Mouse (Mus musculus): ENCODE data around the gene Uncx. TPM values are rescaled to one million over a fixed set of nuclear protein-coding genes. Genes with fewer than 3 reads are reported as not detected.

Gene Uncx
- polyA plus RNA-seq, 1 experiment from 2014 or later: 66.8 TPM

DNA sequence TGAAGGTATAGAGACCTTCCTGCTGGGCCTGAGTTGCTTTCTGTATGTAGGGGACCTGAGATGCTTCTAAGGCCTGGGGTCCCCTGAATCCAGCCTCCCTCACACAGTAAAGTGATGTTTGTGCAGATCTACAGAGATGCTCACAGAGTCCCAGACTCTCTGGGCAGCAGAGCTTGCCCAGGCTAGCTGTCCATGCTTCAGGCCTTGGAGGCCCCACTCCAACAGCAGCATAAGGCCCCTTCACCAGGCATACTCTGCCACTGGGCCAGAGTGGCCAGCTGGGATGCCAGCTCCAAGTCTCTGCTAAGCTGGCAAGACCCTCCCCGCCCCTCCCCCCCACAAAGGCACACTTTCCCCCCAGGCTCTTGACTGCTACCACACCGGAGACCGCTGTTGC, 5.6 kb upstream of the Uncx start:
- peak overlapping the region; percentile 67 for H3K27ac ChIP-seq (ENCODE audit: low read depth, low read length)
- peak; percentile 50 for DNase-seq (ENCODE audit: low spot score)
- H3K36me3 ChIP-seq (ENCODE audit: control insufficient read depth, insufficient read depth, low read length): no peaks in the 10 kb centered on the region
- no peaks in the 10 kb centered on the region for H3K9me3 ChIP-seq (ENCODE audit: control insufficient read depth, low read length)
- 6% methylated on average over 3 of the region's 3 CpGs for WGBS
- peaks cover 9% of the 10 kb centered on the region for H3K4me1 ChIP-seq (replicated peaks; ENCODE audit: control insufficient read depth, insufficient read depth, low read length)
- no peak overlapping the region for H3K4me2 ChIP-seq (replicated peaks; ENCODE audit: low read depth, low read length)
- no peak overlapping the region for H3K9ac ChIP-seq (ENCODE audit: low read depth, low read length)
- ATAC-seq (ENCODE audit: low FRiP score): no peak
- peaks cover 81% of the 10 kb centered on the region for H3K27me3 ChIP-seq (ENCODE audit: control insufficient read depth, insufficient read depth, low read length)
- no peak overlapping the region for H3K4me3 ChIP-seq (ENCODE audit: low read depth, low read length)

DNA sequence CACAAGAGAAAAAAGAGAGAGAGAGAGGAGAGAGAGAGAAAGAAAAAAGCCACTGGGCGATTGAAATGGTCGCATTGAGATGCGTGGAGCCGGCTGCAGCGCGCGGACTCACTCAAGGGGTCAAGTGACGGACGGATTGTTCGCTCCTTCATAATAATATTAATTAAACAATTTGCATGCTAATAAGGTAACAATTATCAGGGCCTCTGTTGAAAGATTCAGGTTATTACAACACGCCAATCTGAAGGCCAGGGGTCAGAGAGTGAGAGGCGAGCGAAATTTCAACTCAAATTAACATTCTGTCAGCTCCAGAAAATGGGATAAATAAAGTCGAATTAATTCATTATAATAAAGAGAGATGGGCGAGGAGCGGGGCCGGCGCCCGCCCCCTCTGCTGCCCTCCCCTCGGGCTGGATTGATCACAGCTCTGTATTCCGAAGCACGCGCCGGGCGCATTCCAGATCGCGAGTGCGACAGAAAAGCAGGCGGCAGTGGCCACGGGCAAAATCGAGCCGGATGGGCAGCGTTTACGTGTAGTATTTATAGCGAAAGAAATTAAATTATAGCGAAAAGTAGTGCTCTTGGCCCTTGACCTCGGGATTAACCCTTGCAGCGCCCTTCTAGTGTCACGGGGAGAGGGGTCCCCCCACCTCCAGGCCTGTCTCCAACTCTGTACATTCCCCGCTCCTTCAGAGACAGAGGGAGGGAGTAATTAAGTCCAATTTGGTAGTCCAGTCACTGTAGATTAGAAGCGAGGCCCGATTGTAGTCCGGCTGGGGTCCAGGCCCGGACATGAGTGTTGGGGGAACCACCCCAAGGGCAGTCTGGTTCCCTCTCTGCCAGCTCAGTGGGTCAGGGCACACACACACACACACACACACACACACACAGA, 1.9 kb upstream of the Uncx start:
- no peak for ATAC-seq (ENCODE audit: low FRiP score)
- peaks cover 88% of the 10 kb centered on the region for H3K27me3 ChIP-seq (ENCODE audit: control insufficient read depth, insufficient read depth, low read length)
- peak; percentile 69 for DNase-seq (ENCODE audit: low spot score)
- H3K4me2 ChIP-seq (replicated peaks; ENCODE audit: low read depth, low read length): peak overlapping the region; percentile 14; the same call in 1 of the 2 replicates
- WGBS: under 1% methylated on average over 43 of the region's 44 CpGs
- no peaks in the 10 kb centered on the region for H3K36me3 ChIP-seq (ENCODE audit: control insufficient read depth, insufficient read depth, low read length)
- no peaks in the 10 kb centered on the region for H3K9me3 ChIP-seq (ENCODE audit: control insufficient read depth, low read length)
- H3K4me3 ChIP-seq (ENCODE audit: low read depth, low read length): no peak overlapping the region
- H3K27ac ChIP-seq (ENCODE audit: low read depth, low read length): peak overlapping the region; percentile 86
- peaks cover 8% of the 10 kb centered on the region for H3K4me1 ChIP-seq (replicated peaks; ENCODE audit: control insufficient read depth, insufficient read depth, low read length)
- H3K9ac ChIP-seq (ENCODE audit: low read depth, low read length): 0 out of 2 replicates have a peak overlapping the region, but pooled peaks have one; percentile 27

GRCm38 (mm10) chr5:139542043-139542365, 1.3 kb upstream of the Uncx start:
- WGBS: 0% methylated on average over 1 of the region's 1 CpGs
- Histone ChIP-seq H3K4me2 (replicated peaks; ENCODE audit: low read depth, low read length) (no peak overlapping the region), H3K27ac (ENCODE audit: low read depth, low read length) (peak overlapping the region; percentile 86), H3K9me3 (ENCODE audit: control insufficient read depth, low read length) (no peaks in the 10 kb centered on the region), H3K27me3 (ENCODE audit: control insufficient read depth, insufficient read depth, low read length) (peaks cover 89% of the 10 kb centered on the region), H3K4me3 (ENCODE audit: low read depth, low read length) (no peak overlapping the region), H3K9ac (ENCODE audit: low read depth, low read length) (no peak overlapping the region), H3K36me3 (ENCODE audit: control insufficient read depth, insufficient read depth, low read length) (no peaks in the 10 kb centered on the region), H3K4me1 (replicated peaks; ENCODE audit: control insufficient read depth, insufficient read depth, low read length) (peaks cover 11% of the 10 kb centered on the region)
- peak; percentile 45 for DNase-seq (ENCODE audit: low spot score)
- ATAC-seq (ENCODE audit: low FRiP score): no peak

DNA sequence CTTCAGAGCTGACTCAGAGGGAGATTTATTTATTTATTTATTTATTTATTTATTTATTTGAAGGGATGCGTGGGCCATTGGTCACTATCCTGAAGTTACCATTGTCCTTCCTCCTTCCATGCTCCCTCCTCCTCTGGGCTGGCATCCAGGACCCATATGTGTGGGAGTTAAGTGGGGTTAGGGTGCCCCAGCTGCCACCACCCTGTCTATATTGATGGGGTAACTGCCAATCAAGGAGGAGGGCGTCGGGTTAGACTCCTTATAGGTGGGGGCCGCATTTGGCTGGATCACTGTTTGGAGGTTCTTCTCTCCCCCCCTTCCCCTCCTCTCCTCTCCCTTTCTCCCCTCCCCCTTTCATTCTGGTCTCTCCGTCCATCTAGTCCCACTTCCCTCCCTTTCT, 738 bp upstream of the Uncx start:
- Histone ChIP-seq H3K9ac (ENCODE audit: low read depth, low read length) (no peak overlapping the region), H3K9me3 (ENCODE audit: control insufficient read depth, low read length) (no peaks in the 10 kb centered on the region), H3K27me3 (ENCODE audit: control insufficient read depth, insufficient read depth, low read length) (peaks cover 89% of the 10 kb centered on the region), H3K36me3 (ENCODE audit: control insufficient read depth, insufficient read depth, low read length) (no peaks in the 10 kb centered on the region), H3K4me2 (replicated peaks; ENCODE audit: low read depth, low read length) (no peak overlapping the region), H3K4me1 (replicated peaks; ENCODE audit: control insufficient read depth, insufficient read depth, low read length) (peaks cover 10% of the 10 kb centered on the region), H3K4me3 (ENCODE audit: low read depth, low read length) (0 out of 2 replicates have a peak overlapping the region, but pooled peaks have one; percentile 9), H3K27ac (ENCODE audit: low read depth, low read length) (peak overlapping the region; percentile 88; the same call in 1 of the 2 replicates)
- DNase-seq (ENCODE audit: low spot score): peak; percentile 47
- WGBS: 1% methylated on average over 5 of the region's 5 CpGs
- ATAC-seq (ENCODE audit: low FRiP score): no peak

- peak overlapping the region; percentile 59 for H3K9ac ChIP-seq (ENCODE audit: low read depth, low read length)
- H3K4me3 ChIP-seq (ENCODE audit: low read depth, low read length): peak overlapping the region; percentile 48
- no peaks in the 10 kb centered on the region for H3K9me3 ChIP-seq (ENCODE audit: control insufficient read depth, low read length)
- H3K27ac ChIP-seq (ENCODE audit: low read depth, low read length): peak overlapping the region; percentile 88
- WGBS: under 1% methylated on average over 49 of the region's 71 CpGs
- no peaks in the 10 kb centered on the region for H3K36me3 ChIP-seq (ENCODE audit: control insufficient read depth, insufficient read depth, low read length)
- peak overlapping the region; percentile 26 for H3K4me2 ChIP-seq (replicated peaks; ENCODE audit: low read depth, low read length)
- peaks cover 87% of the 10 kb centered on the region for H3K27me3 ChIP-seq (ENCODE audit: control insufficient read depth, insufficient read depth, low read length)
- DNase-seq (ENCODE audit: low spot score) (peak; percentile 80), ATAC-seq (ENCODE audit: low FRiP score) (peak; percentile 58)
- peaks cover 7% of the 10 kb centered on the region for H3K4me1 ChIP-seq (replicated peaks; ENCODE audit: control insufficient read depth, insufficient read depth, low read length)
Measured at GRCm38 (mm10) chr5:139543650-139544270, 466 bp downstream of the Uncx start.

DNA sequence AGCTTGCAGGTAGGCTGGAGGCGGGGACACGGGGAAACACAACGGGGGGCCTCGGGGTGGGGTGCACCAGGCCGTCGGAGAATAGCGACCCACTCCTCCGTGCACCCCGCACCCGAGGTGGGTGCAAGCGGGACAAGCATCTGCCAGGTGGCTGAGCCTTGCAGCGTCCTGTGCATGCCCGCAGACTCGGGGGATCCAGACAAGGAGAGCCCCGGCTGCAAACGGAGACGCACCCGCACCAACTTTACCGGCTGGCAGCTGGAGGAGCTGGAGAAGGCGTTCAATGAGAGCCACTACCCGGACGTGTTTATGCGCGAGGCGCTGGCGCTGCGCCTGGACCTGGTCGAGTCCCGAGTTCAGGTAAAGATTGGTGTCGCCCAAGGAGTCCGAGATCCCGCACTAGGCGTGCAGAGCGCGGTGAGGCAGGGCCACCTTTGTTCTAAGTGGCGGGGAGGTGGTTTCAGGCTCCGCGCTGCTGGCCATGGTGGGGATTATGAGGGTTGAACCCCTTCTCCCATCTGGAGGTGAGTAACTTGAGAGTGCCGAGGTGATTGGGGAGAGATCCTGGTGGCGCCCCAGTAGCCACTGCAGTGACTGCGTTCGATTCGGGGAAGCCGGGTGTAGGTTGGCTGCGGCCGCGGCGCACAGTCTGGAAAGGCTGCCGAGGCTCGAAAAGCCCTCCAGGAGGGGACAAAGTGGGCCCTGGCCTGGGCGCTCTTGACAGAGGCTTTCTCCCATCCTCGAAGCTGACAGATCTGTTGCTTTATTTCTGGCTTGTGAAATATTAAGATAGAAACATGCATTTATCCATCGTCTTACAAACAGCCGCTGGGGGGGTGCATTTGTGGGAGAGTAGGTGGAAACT, 1.2 kb downstream of the Uncx start:
- Histone ChIP-seq H3K9me3 (ENCODE audit: control insufficient read depth, low read length) (no peaks in the 10 kb centered on the region), H3K9ac (ENCODE audit: low read depth, low read length) (peak overlapping the region; percentile 59), H3K4me3 (ENCODE audit: low read depth, low read length) (peak overlapping the region; percentile 48), H3K36me3 (ENCODE audit: control insufficient read depth, insufficient read depth, low read length) (no peaks in the 10 kb centered on the region), H3K4me2 (replicated peaks; ENCODE audit: low read depth, low read length) (peak overlapping the region; percentile 26), H3K27ac (ENCODE audit: low read depth, low read length) (peak overlapping the region; percentile 88), H3K27me3 (ENCODE audit: control insufficient read depth, insufficient read depth, low read length) (peaks cover 89% of the 10 kb centered on the region), H3K4me1 (replicated peaks; ENCODE audit: control insufficient read depth, insufficient read depth, low read length) (peaks cover 7% of the 10 kb centered on the region)
- DNase-seq (ENCODE audit: low spot score): peak; percentile 59
- under 1% methylated on average over 53 of the region's 54 CpGs for WGBS
- no peak for ATAC-seq (ENCODE audit: low FRiP score)

DNA sequence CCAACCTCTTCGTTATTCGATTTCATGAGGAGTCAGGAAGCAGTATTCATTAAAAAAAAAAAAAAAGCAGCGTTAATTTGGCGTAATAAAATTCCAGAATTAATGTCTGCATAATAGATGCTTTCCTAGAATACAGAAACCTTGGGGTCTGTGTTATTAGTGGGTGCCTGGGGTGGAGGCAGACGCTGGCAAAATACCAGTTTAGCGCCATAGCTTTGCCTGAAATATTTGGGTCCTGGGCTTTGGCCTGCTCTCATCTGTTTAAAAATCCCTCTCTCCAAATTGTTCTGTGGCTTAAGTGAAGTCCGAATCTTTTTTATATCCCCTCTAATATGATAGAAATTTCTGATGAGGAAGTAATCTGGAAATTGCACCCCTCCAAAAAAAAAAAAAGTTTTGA, 1.9 kb downstream of the Uncx start:
- Histone ChIP-seq H3K9ac (ENCODE audit: low read depth, low read length) (peak overlapping the region; percentile 59), H3K4me1 (replicated peaks; ENCODE audit: control insufficient read depth, insufficient read depth, low read length) (peaks cover 7% of the 10 kb centered on the region), H3K27ac (ENCODE audit: low read depth, low read length) (peak overlapping the region; percentile 91; the same call in 1 of the 2 replicates), H3K9me3 (ENCODE audit: control insufficient read depth, low read length) (no peaks in the 10 kb centered on the region), H3K36me3 (ENCODE audit: control insufficient read depth, insufficient read depth, low read length) (no peaks in the 10 kb centered on the region), H3K4me3 (ENCODE audit: low read depth, low read length) (peak overlapping the region; percentile 48), H3K27me3 (ENCODE audit: control insufficient read depth, insufficient read depth, low read length) (peaks cover 88% of the 10 kb centered on the region), H3K4me2 (replicated peaks; ENCODE audit: low read depth, low read length) (0 out of 2 replicates have a peak overlapping the region, but pooled peaks have one; percentile 25)
- DNase-seq (ENCODE audit: low spot score): no peak
- WGBS: 3% methylated on average over 7 of the region's 7 CpGs
- ATAC-seq (ENCODE audit: low FRiP score): no peak

- no peaks in the 10 kb centered on the region for H3K9me3 ChIP-seq (ENCODE audit: control insufficient read depth, low read length)
- ATAC-seq (ENCODE audit: low FRiP score) (no peak), DNase-seq (ENCODE audit: low spot score) (peak; percentile 52)
- peak overlapping the region; percentile 25 for H3K4me2 ChIP-seq (replicated peaks; ENCODE audit: low read depth, low read length)
- peak overlapping the region; percentile 48 for H3K4me3 ChIP-seq (ENCODE audit: low read depth, low read length)
- peaks cover 86% of the 10 kb centered on the region for H3K27me3 ChIP-seq (ENCODE audit: control insufficient read depth, insufficient read depth, low read length)
- H3K36me3 ChIP-seq (ENCODE audit: control insufficient read depth, insufficient read depth, low read length): no peaks in the 10 kb centered on the region
- 0% methylated on average over 9 of the region's 9 CpGs for WGBS
- H3K9ac ChIP-seq (ENCODE audit: low read depth, low read length): peak overlapping the region; percentile 59
- H3K27ac ChIP-seq (ENCODE audit: low read depth, low read length): peak overlapping the region; percentile 91
- H3K4me1 ChIP-seq (replicated peaks; ENCODE audit: control insufficient read depth, insufficient read depth, low read length): peaks cover 7% of the 10 kb centered on the region
Measured at GRCm38 (mm10) chr5:139545673-139546335, 2.5 kb downstream of the Uncx start.
